Mouse (Mus musculus): Measurements from ENCODE around the gene Gm1043. TPM values are rescaled to one million over a fixed set of nuclear protein-coding genes. Genes with fewer than 3 reads are reported as not detected.

The Gm1043 gene
- polyA plus RNA-seq (2015; fragmentation: Nextera tagmentation; extraction: Ambion mirVana): not detected in 2 replicates

- H3K9ac ChIP-seq (ENCODE audit: low read depth, low read length): no peak within 1 kb of the TSS
- H3K27me3 ChIP-seq (ENCODE audit: control insufficient read depth, insufficient read depth, low read depth, low read length): peaks cover under 1% of the 10 kb centered on the region; the same call in 1 of the 2 replicates
- no peak within 1 kb of the TSS for H3K4me2 ChIP-seq (ENCODE audit: low read depth, low read length)
- H3K4me3 ChIP-seq (ENCODE audit: low read depth, low read length): no peak within 1 kb of the TSS
- 72% methylated on average over 16 of the region's 16 CpGs for WGBS (ENCODE audit: insufficient replicate concordance)
- no peaks in the 10 kb centered on the region for H3K4me1 ChIP-seq (ENCODE audit: control insufficient read depth, low read depth, low read length)
- no peak for ATAC-seq (ENCODE audit: low read depth)
- no peak within 1 kb of the TSS for H3K27ac ChIP-seq (ENCODE audit: low read length)
- H3K36me3 ChIP-seq (ENCODE audit: control insufficient read depth, insufficient read depth): no peaks in the 10 kb centered on the region
- no peaks in the 10 kb centered on the region for H3K9me3 ChIP-seq (replicated peaks; ENCODE audit: control insufficient read depth, low read length)
These were observed at the start of gene Gm1043 for GRCm38 (mm10) chr5:37085241-37085640. TSS of gene Gm1043 (plus strand) at chr5:37085370.

DNA sequence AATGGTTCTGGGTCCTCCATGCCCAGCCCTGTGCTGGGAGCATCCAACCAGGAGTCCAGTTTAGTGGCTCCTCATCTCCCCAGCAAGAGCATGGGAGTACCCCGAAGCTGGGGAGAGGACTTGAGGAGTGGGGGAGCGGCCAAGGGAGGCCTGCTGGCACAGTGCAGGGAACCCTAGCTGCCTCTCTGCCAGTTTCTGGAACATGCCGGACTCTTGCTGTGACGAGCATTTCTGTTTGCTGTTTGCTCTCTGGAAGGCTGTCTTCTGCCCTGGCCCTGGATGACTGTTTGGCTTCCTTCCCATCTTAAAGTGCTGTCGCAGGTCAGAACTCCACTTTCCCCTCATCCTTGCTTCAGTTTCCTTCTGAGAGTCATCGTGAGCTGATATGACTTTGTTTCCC, 49.3 kb upstream of the Gm1043 start:
- no peak overlapping the region for H3K4me3 ChIP-seq (ENCODE audit: low read depth, low read length)
- H3K9ac ChIP-seq (ENCODE audit: low read depth, low read length): no peak overlapping the region
- no peaks in the 10 kb centered on the region for H3K4me1 ChIP-seq (ENCODE audit: control insufficient read depth, low read depth, low read length)
- no peaks in the 10 kb centered on the region for H3K9me3 ChIP-seq (replicated peaks; ENCODE audit: control insufficient read depth, low read length)
- no peaks in the 10 kb centered on the region for H3K36me3 ChIP-seq (ENCODE audit: control insufficient read depth, insufficient read depth)
- H3K4me2 ChIP-seq (ENCODE audit: low read depth, low read length): no peak overlapping the region
- no peaks in the 10 kb centered on the region; the same call in 1 of the 2 replicates for H3K27me3 ChIP-seq (ENCODE audit: control insufficient read depth, insufficient read depth, low read depth, low read length)
- ATAC-seq (ENCODE audit: low read depth): no peak
- WGBS (ENCODE audit: insufficient replicate concordance): 68% methylated on average over 6 of the region's 6 CpGs
- H3K27ac ChIP-seq (ENCODE audit: low read length): no peak overlapping the region

GRCm38 (mm10) chr5:37036884-37037283, 48.3 kb upstream of the Gm1043 start:
- Histone ChIP-seq H3K9ac (ENCODE audit: low read depth, low read length) (no peak overlapping the region), H3K36me3 (ENCODE audit: control insufficient read depth, insufficient read depth) (no peaks in the 10 kb centered on the region), H3K27ac (ENCODE audit: low read length) (no peak overlapping the region), H3K4me2 (ENCODE audit: low read depth, low read length) (no peak overlapping the region), H3K9me3 (replicated peaks; ENCODE audit: control insufficient read depth, low read length) (no peaks in the 10 kb centered on the region), H3K4me3 (ENCODE audit: low read depth, low read length) (no peak overlapping the region), H3K4me1 (ENCODE audit: control insufficient read depth, low read depth, low read length) (no peaks in the 10 kb centered on the region), H3K27me3 (ENCODE audit: control insufficient read depth, insufficient read depth, low read depth, low read length) (no peaks in the 10 kb centered on the region)
- ATAC-seq (ENCODE audit: low read depth): no peak
- 37% methylated on average over 3 of the region's 3 CpGs for WGBS (ENCODE audit: insufficient replicate concordance)

DNA sequence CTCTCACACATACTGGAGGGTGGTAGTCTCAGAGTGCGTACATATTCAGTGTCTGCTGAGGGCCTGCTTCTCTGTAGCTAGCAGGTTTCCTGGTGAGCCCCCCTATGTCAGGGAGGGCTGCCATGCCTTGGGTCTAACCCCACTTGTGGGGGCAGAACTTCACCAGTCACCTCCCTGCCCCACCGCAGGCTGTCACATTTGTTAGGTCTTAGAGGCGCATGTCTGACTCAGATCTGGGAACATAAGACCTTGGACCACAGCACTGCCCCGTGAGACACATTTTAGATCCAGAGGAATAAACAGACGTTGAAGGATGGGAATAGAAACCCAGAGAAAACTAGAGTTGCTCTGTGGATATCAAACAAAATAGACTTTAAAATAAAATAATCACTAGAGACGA, 45.3 kb upstream of the Gm1043 start:
- Histone ChIP-seq H3K4me3 (ENCODE audit: low read depth, low read length) (no peak overlapping the region), H3K4me2 (ENCODE audit: low read depth, low read length) (no peak overlapping the region), H3K27me3 (ENCODE audit: control insufficient read depth, insufficient read depth, low read depth, low read length) (no peaks in the 10 kb centered on the region), H3K9ac (ENCODE audit: low read depth, low read length) (no peak overlapping the region), H3K36me3 (ENCODE audit: control insufficient read depth, insufficient read depth) (no peaks in the 10 kb centered on the region), H3K27ac (ENCODE audit: low read length) (no peak overlapping the region), H3K4me1 (ENCODE audit: control insufficient read depth, low read depth, low read length) (no peaks in the 10 kb centered on the region), H3K9me3 (replicated peaks; ENCODE audit: control insufficient read depth, low read length) (no peaks in the 10 kb centered on the region)
- no peak for ATAC-seq (ENCODE audit: low read depth)
- WGBS (ENCODE audit: insufficient replicate concordance): 64% methylated on average over 6 of the region's 6 CpGs

GRCm38 (mm10) chr5:37040711-37041110, 44.5 kb upstream of the Gm1043 start:
- H3K4me1 ChIP-seq (ENCODE audit: control insufficient read depth, low read depth, low read length): no peaks in the 10 kb centered on the region
- H3K27ac ChIP-seq (ENCODE audit: low read length): no peak overlapping the region
- 19% methylated on average over 9 of the region's 9 CpGs for WGBS (ENCODE audit: insufficient replicate concordance)
- H3K4me3 ChIP-seq (ENCODE audit: low read depth, low read length): no peak overlapping the region
- no peaks in the 10 kb centered on the region for H3K27me3 ChIP-seq (ENCODE audit: control insufficient read depth, insufficient read depth, low read depth, low read length)
- ATAC-seq (ENCODE audit: low read depth): no peak
- no peaks in the 10 kb centered on the region for H3K9me3 ChIP-seq (replicated peaks; ENCODE audit: control insufficient read depth, low read length)
- no peak overlapping the region for H3K9ac ChIP-seq (ENCODE audit: low read depth, low read length)
- no peak overlapping the region for H3K4me2 ChIP-seq (ENCODE audit: low read depth, low read length)
- H3K36me3 ChIP-seq (ENCODE audit: control insufficient read depth, insufficient read depth): no peaks in the 10 kb centered on the region

DNA sequence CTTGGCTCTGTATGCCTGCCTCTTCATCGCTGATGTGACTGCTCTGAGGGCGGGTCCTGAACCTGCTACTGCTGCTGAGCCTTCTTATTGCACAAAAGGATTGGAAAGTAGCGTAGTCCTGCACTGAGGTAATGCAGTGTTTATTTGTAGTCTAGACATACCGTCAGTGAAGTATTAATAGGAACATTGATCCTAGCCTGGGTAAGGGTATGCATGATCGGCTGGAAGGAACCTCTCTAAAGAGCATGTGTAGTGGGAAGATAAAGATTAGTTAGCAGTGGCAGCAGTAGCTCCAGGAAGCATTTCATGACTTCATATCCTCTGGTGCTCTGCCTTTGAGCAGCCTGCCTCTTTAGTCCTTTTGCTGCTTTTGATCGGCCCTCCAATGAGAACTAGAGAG, 43.5 kb upstream of the Gm1043 start:
- no peaks in the 10 kb centered on the region for H3K36me3 ChIP-seq (ENCODE audit: control insufficient read depth, insufficient read depth)
- H3K27me3 ChIP-seq (ENCODE audit: control insufficient read depth, insufficient read depth, low read depth, low read length): no peaks in the 10 kb centered on the region
- no peak for ATAC-seq (ENCODE audit: low read depth)
- H3K4me2 ChIP-seq (ENCODE audit: low read depth, low read length): no peak overlapping the region
- no peak overlapping the region for H3K4me3 ChIP-seq (ENCODE audit: low read depth, low read length)
- H3K9ac ChIP-seq (ENCODE audit: low read depth, low read length): no peak overlapping the region
- no peak overlapping the region for H3K27ac ChIP-seq (ENCODE audit: low read length)
- no peaks in the 10 kb centered on the region for H3K4me1 ChIP-seq (ENCODE audit: control insufficient read depth, low read depth, low read length)
- no peaks in the 10 kb centered on the region for H3K9me3 ChIP-seq (replicated peaks; ENCODE audit: control insufficient read depth, low read length)
- 13% methylated on average over 6 of the region's 6 CpGs for WGBS (ENCODE audit: insufficient replicate concordance)

GRCm38 (mm10) chr5:37042934-37043333, 42.2 kb upstream of the Gm1043 start:
- no peaks in the 10 kb centered on the region for H3K36me3 ChIP-seq (ENCODE audit: control insufficient read depth, insufficient read depth)
- 34% methylated on average over 4 of the region's 4 CpGs for WGBS (ENCODE audit: insufficient replicate concordance)
- H3K27ac ChIP-seq (ENCODE audit: low read length): no peak overlapping the region
- no peak overlapping the region for H3K4me2 ChIP-seq (ENCODE audit: low read depth, low read length)
- no peaks in the 10 kb centered on the region for H3K9me3 ChIP-seq (replicated peaks; ENCODE audit: control insufficient read depth, low read length)
- no peak overlapping the region for H3K9ac ChIP-seq (ENCODE audit: low read depth, low read length)
- no peaks in the 10 kb centered on the region for H3K27me3 ChIP-seq (ENCODE audit: control insufficient read depth, insufficient read depth, low read depth, low read length)
- ATAC-seq (ENCODE audit: low read depth): no peak
- H3K4me1 ChIP-seq (ENCODE audit: control insufficient read depth, low read depth, low read length): no peaks in the 10 kb centered on the region
- H3K4me3 ChIP-seq (ENCODE audit: low read depth, low read length): no peak overlapping the region

DNA sequence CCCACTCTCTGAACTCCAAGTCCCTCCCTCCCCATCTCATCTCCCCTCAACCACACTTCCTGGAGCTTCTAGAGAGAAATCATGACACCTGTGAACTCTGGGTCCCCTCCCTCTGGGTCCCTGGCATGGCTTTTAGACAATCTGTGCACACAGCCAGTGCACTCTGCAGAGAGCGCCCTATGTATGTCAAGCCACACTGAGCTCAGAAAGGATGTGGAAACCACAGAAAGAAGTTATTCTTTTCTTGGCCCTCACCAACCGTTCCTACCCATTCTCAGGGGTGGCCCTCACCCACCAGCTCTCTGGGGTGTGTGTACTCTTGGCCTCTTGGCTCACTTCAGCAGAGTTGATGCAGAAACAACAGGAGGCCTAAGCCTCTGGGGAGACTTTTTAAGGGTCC, 40.4 kb upstream of the Gm1043 start:
- Histone ChIP-seq H3K9ac (ENCODE audit: low read depth, low read length) (no peak overlapping the region), H3K27me3 (ENCODE audit: control insufficient read depth, insufficient read depth, low read depth, low read length) (no peaks in the 10 kb centered on the region), H3K9me3 (replicated peaks; ENCODE audit: control insufficient read depth, low read length) (no peaks in the 10 kb centered on the region), H3K4me1 (ENCODE audit: control insufficient read depth, low read depth, low read length) (no peaks in the 10 kb centered on the region), H3K27ac (ENCODE audit: low read length) (no peak overlapping the region), H3K4me3 (ENCODE audit: low read depth, low read length) (no peak overlapping the region), H3K4me2 (ENCODE audit: low read depth, low read length) (no peak overlapping the region), H3K36me3 (ENCODE audit: control insufficient read depth, insufficient read depth) (no peaks in the 10 kb centered on the region)
- 36% methylated on average over 2 of the region's 2 CpGs for WGBS (ENCODE audit: insufficient replicate concordance)
- ATAC-seq (ENCODE audit: low read depth): no peak

DNA sequence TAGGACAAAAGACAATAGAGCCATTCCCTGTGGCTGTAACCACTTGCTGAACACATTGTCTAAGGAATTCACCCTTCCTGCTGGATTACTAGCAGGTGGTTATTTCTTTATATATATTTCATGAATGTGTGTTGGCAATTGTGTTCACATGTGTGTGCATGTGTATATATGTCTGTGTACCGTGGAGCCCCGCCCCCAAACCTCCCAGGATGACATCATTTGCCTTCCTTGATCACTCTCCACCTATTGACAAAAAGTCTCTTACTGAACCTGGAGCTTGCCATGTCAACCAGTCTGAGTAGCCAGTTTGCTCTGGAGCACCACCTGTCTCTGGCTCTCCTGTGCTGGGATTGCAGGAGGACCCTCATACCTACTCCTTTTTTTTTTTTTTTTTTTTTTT, 39.6 kb upstream of the Gm1043 start:
- WGBS (ENCODE audit: insufficient replicate concordance): 62% methylated on average over 2 of the region's 2 CpGs
- no peak overlapping the region; the same call in 1 of the 2 replicates for H3K27ac ChIP-seq (ENCODE audit: low read length)

More for the DNA sequence above, 39.6 kb upstream of the Gm1043 start:
- ATAC-seq (ENCODE audit: low read depth): no peak
- H3K9ac ChIP-seq (ENCODE audit: low read depth, low read length): no peak overlapping the region
- H3K4me2 ChIP-seq (ENCODE audit: low read depth, low read length): no peak overlapping the region
- no peaks in the 10 kb centered on the region for H3K4me1 ChIP-seq (ENCODE audit: control insufficient read depth, low read depth, low read length)
- H3K9me3 ChIP-seq (replicated peaks; ENCODE audit: control insufficient read depth, low read length): no peaks in the 10 kb centered on the region
- no peak overlapping the region for H3K4me3 ChIP-seq (ENCODE audit: low read depth, low read length)
- H3K36me3 ChIP-seq (ENCODE audit: control insufficient read depth, insufficient read depth): no peaks in the 10 kb centered on the region
- H3K27me3 ChIP-seq (ENCODE audit: control insufficient read depth, insufficient read depth, low read depth, low read length): no peaks in the 10 kb centered on the region

Data from liver, embryonic 16.5 days (tissue).